Mouse (Mus musculus): ENCODE data around the gene Sohlh1.

Gene Sohlh1

GRCm38 (mm10) chr2:25847226-25847625 lies at the start of gene Sohlh1:
Gene Sohlh1, minus strand, starts transcription at chr2:25847248.
- peak; percentile 87 for DNase-seq (ENCODE audit: low spot score)

GRCm38 (mm10) chr2:25892440-25892839 lies 45.4 kb upstream of the Sohlh1 start:
- no peak for DNase-seq (ENCODE audit: low spot score)

GRCm38 (mm10) chr2:25888144-25888543 lies 41.1 kb upstream of the Sohlh1 start:
- no peak for DNase-seq (ENCODE audit: low spot score)

- DNase-seq (ENCODE audit: low spot score) = no peak
Observed at GRCm38 (mm10) chr2:25887226-25887625, 40.2 kb upstream of the Sohlh1 start.

GRCm38 (mm10) chr2:25884756-25885155 lies 37.7 kb upstream of the Sohlh1 start:
- DNase-seq (ENCODE audit: low spot score) = no peak

- DNase-seq (ENCODE audit: low spot score) = no peak
Observed at GRCm38 (mm10) chr2:25882276-25882675, 35.2 kb upstream of the Sohlh1 start.

- no peak for DNase-seq (ENCODE audit: low spot score)
Observed at GRCm38 (mm10) chr2:25879061-25879460, 32.0 kb upstream of the Sohlh1 start.

GRCm38 (mm10) chr2:25878516-25878915 lies 31.5 kb upstream of the Sohlh1 start:
- DNase-seq (ENCODE audit: low spot score) = no peak

GRCm38 (mm10) chr2:25877736-25878268 lies 30.8 kb upstream of the Sohlh1 start:
- DNase-seq (ENCODE audit: low spot score) = no peak

GRCm38 (mm10) chr2:25877250-25877735 lies 30.2 kb upstream of the Sohlh1 start:
- DNase-seq (ENCODE audit: low spot score) = no peak

GRCm38 (mm10) chr2:25866656-25867055 lies 19.6 kb upstream of the Sohlh1 start:
- DNase-seq (ENCODE audit: low spot score) = no peak

- DNase-seq (ENCODE audit: low spot score) = no peak
Observed at GRCm38 (mm10) chr2:25865412-25865811, 18.4 kb upstream of the Sohlh1 start.

- DNase-seq (ENCODE audit: low spot score) = no peak
Observed at GRCm38 (mm10) chr2:25864230-25864629, 17.2 kb upstream of the Sohlh1 start.

- peak; percentile 72 for DNase-seq (ENCODE audit: low spot score)
Observed at GRCm38 (mm10) chr2:25863337-25864131, 16.5 kb upstream of the Sohlh1 start, which contains the start of gene Kcnt1. Gene Kcnt1, plus strand, starts transcription at chr2:25863734.

GRCm38 (mm10) chr2:25862696-25863270 lies 15.7 kb upstream of the Sohlh1 start:
- no peak for DNase-seq (ENCODE audit: low spot score)

- DNase-seq (ENCODE audit: low spot score) = no peak
Observed at GRCm38 (mm10) chr2:25862038-25862437, 15.0 kb upstream of the Sohlh1 start.

GRCm38 (mm10) chr2:25859891-25860290 lies 12.8 kb upstream of the Sohlh1 start:
- no peak for DNase-seq (ENCODE audit: low spot score)

GRCm38 (mm10) chr2:25853998-25854397 lies 7.0 kb upstream of the Sohlh1 start:
- DNase-seq (ENCODE audit: low spot score) = no peak

GRCm38 (mm10) chr2:25852626-25853025 lies 5.6 kb upstream of the Sohlh1 start:
- DNase-seq (ENCODE audit: low spot score) = peak; percentile 81

GRCm38 (mm10) chr2:25850330-25850729 lies 3.3 kb upstream of the Sohlh1 start:
- DNase-seq (ENCODE audit: low spot score) = peak; percentile 43

- DNase-seq (ENCODE audit: low spot score) = peak; percentile 73
Observed at GRCm38 (mm10) chr2:25846516-25846915, 532 bp downstream of the Sohlh1 start.

- no peak for DNase-seq (ENCODE audit: low spot score)
Observed at GRCm38 (mm10) chr2:25844097-25844496, 3.0 kb downstream of the Sohlh1 start.

GRCm38 (mm10) chr2:25842758-25843157 lies 4.3 kb downstream of the Sohlh1 start:
- DNase-seq (ENCODE audit: low spot score) = no peak
